Mouse (Mus musculus) adrenal gland, adult (tissue): ENCODE measurements around the gene Prl3b1.

Source experiments
- DNase-seq, 2 experiments: peaks; one replicate each; pipeline ENCODE4 v3.0.0; 2022 to 2023; ENCODE audit warnings: low spot score in 1 of 2; ENCODE audit not compliant: inconsistent age in 2 of 2

The Prl3b1 gene

GRCm38 (mm10) chr13:27241547-27241946 lies at the start of gene Prl3b1:
TSS of gene Prl3b1 (plus strand) at chr13:27241847.
- no peak for DNase-seq

GRCm38 (mm10) chr13:27196359-27196758 lies 45.3 kb upstream of the Prl3b1 start, which contains the start of gene Prl3c1:
TSS of gene Prl3c1 (plus strand) at chr13:27196659.
- no peak for DNase-seq

- no peak for DNase-seq
These were observed 17.5 kb downstream of the Prl3b1 start, which contains the start of gene Prl3a1 for GRCm38 (mm10) chr13:27259136-27259535. TSS of gene Prl3a1 (plus strand) at chr13:27259436.
